Mouse (Mus musculus) neural tube, embryonic 13.5 days (tissue): Measurements from ENCODE around the gene Mageb4. TPM values are rescaled to one million over a fixed set of nuclear protein-coding genes. Genes with fewer than 3 reads are reported as not detected.
"Not testable (repeated sequence)": the region's sequence is repeated elsewhere in the genome, so short reads cannot be mapped to it uniquely, and the experiment has no call there.

Source experiments
- ATAC-seq: fragments of 200-750 bp; cut with Nextera tagmentation; 2 replicates; pipeline ENCODE4 v1.8.0; 2017; ENCODE audit warnings: low read depth, mild to moderate bottlenecking, moderate TSS enrichment, moderate library complexity
- H3K27ac ChIP-seq: fragments of 300-500 bp; sonication (generic); replicated peaks from 2 replicates; pipeline ENCODE4 v1.5.1; 2015; ENCODE audit warnings: moderate library complexity, mild to moderate bottlenecking, inconsistent platforms
- H3K27me3 ChIP-seq: fragments of 300-500 bp; sonication (generic); 2 replicates; pipeline ENCODE4 v1.6.1; 2015; ENCODE audit warnings: mild to moderate bottlenecking, inconsistent platforms
- H3K36me3 ChIP-seq: fragments of 300-500 bp; sonication (generic); 2 replicates; pipeline ENCODE4 v1.6.1; 2015; ENCODE audit warnings: mild to moderate bottlenecking, inconsistent platforms
- H3K4me1 ChIP-seq: fragments of 300-500 bp; sonication (generic); replicated peaks from 2 replicates; pipeline ENCODE4 v1.6.1; 2015; ENCODE audit warnings: inconsistent platforms
- H3K4me2 ChIP-seq: fragments of 300-500 bp; sonication (generic); 2 replicates; pipeline ENCODE4 v1.6.1; 2015; ENCODE audit warnings: inconsistent platforms, mild to moderate bottlenecking, moderate library complexity
- H3K4me3 ChIP-seq: fragments of 300-500 bp; sonication (generic); 2 replicates; pipeline ENCODE4 v1.5.1; 2015; ENCODE audit warnings: mild to moderate bottlenecking, inconsistent platforms
- H3K9ac ChIP-seq: fragments of 300-500 bp; sonication (generic); 2 replicates; pipeline ENCODE4 v1.6.1; 2015; ENCODE audit warnings: moderate library complexity, mild to moderate bottlenecking, inconsistent platforms
- H3K9me3 ChIP-seq: fragments of 300-500 bp; sonication (generic); 2 replicates; pipeline ENCODE4 v1.6.1; 2016; ENCODE audit warnings: inconsistent platforms
- WGBS: fragments of 180-500 bp; shearing (Covaris S2); methylation state at CpG from one replicate; pipeline ENCODE4 v1.1.7; 2015; 5-methylcytosine and 5-hydroxymethylcytosine counted together
- polyA plus RNA-seq: library from polyadenylated mRNA; unstranded; fragments of >200 nt; fragmentation: Nextera tagmentation; extraction: Ambion mirVana; gene quantifications from 2 replicates; pipeline ENCODE4 v1.2.1, GENCODE M21; 2015

Gene Mageb4
- not detected in 2 replicates for polyA plus RNA-seq

DNA sequence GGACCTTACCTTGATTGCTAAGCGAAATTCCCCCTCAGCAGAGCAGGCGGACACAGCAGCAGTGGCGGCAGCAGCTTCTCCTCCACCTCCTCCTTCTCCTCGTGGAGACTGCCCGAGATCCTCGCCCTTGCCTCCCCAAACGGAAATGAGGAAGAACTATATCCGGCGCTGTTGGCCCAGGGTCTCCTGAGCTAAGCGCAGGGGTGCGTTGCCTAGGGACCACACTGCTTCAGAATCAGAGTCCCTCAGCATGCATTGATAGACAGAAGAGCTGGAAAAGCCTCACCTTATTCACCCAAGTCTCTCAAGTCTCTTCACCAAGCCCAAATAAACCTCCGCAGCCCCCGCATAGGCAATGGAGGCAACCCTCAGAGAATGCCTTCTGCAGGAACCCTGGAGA lies at the start of gene Mageb4:
TSS of gene Mageb4 (minus strand) at position 101 of the 400 bp plus-strand sequence.
- not testable (repeated sequence) for ATAC-seq, H3K27ac ChIP-seq, H3K27me3 ChIP-seq, H3K4me3 ChIP-seq, H3K36me3 ChIP-seq, H3K4me1 ChIP-seq, H3K9me3 ChIP-seq, H3K4me2 ChIP-seq, H3K9ac ChIP-seq
- WGBS: no CpG with 5 or more reads among the region's 13 CpGs

DNA sequence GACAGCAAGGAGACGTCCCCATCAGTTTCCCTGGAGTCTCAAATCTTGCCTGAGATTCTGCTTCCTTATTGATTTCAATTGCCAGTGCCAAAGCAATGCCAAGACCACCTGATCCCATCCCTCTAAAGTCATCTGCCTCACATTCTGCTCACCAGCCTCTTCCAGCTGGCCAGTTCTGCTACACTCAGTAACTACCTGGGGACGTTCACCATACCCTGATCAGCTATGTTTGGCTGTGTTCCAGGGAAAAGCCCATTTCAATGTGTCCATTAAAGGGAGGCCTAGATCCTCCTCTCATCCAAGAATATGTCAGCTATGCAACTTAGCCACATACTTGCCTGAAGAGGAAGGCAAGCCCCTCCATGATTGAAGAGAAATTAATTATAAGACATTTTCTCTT lies 20.3 kb downstream of the Mageb4 start:
- not testable (repeated sequence) for H3K9ac ChIP-seq, H3K4me2 ChIP-seq, H3K36me3 ChIP-seq, H3K4me3 ChIP-seq, H3K27me3 ChIP-seq, ATAC-seq, H3K4me1 ChIP-seq, H3K27ac ChIP-seq, H3K9me3 ChIP-seq
- 58% methylated on average over 1 of the region's 2 CpGs for WGBS

DNA sequence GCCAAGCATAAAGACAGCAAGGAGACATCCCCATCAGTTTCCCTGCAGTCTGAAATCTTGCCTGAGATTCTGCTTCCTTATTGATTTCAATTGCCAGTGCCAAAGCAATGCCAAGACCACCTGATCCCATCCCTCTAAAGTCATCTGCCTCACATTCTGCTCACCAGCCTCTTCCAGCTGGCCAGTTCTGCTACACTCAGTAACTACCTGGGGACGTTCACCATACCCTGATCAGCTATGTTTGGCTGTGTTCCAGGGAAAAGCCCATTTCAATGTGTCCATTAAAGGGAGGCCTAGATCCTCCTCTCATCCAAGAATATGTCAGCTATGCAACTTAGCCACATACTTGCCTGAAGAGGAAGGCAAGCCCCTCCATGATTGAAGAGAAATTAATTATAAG lies 58.9 kb downstream of the Mageb4 start:
- not testable (repeated sequence) for H3K9ac ChIP-seq, H3K27ac ChIP-seq, H3K4me2 ChIP-seq, H3K4me1 ChIP-seq, H3K4me3 ChIP-seq, H3K36me3 ChIP-seq, H3K27me3 ChIP-seq, H3K9me3 ChIP-seq, ATAC-seq
- whole genome bisulfite sequencing: no CpG with 5 or more reads among the region's 1 CpGs

DNA sequence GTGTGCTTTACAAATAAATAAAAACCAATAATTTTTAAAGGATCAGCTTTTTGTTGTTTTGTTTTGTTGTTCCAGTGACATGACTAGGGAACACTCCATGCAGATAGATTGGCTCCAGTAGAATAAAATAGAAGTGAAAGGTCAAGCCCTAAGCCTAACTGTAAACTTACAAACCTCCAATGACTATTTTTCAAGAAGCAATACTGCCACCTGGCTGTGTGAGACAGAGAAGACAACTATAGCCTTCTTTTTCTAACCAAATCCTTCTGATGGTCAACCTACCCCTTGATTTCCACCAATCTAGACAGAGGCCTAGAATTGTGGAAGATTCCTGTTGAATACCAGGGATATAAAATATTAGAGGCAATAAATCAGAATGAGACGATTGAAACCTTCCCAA lies 67.6 kb downstream of the Mageb4 start:
- H3K4me2 ChIP-seq: no peak overlapping the region
- no peaks in the 10 kb centered on the region for H3K36me3 ChIP-seq
- no peaks in the 10 kb centered on the region for H3K4me1 ChIP-seq
- H3K27me3 ChIP-seq: no peaks in the 10 kb centered on the region
- WGBS: 63% methylated on average over 1 of the region's 1 CpGs
- no peak overlapping the region for H3K27ac ChIP-seq
- H3K9ac ChIP-seq: no peak overlapping the region
- H3K9me3 ChIP-seq: no peaks in the 10 kb centered on the region
- no peak overlapping the region for H3K4me3 ChIP-seq
- ATAC-seq: no peak

Other genes with a start within 250 kb of the Mageb4 start
- 0.43 and 0.89 TPM in 2 replicates for gene Nr0b1, start 113.3 kb downstream of the Mageb4 start, polyA plus RNA-seq